Mouse (Mus musculus): Measurements from ENCODE around the gene Nfic. TPM values are rescaled to one million over a fixed set of nuclear protein-coding genes. Genes with fewer than 3 reads are reported as not detected.

Nfic gene
- 2.3 TPM for polyA plus RNA-seq (2014; fragmentation: Illumina TruSeq; extraction: RNeasy Lipid Tissue Mini Kit (QIAGEN cat#74804); ENCODE audit: low replicate concordance)

GRCm38 (mm10) chr10:81455181-81455895 is at the start of gene Nfic:
Gene Nfic (minus strand): TSS chr10:81455635.

GRCm38 (mm10) chr10:81500032-81500431 is 44.6 kb upstream of the Nfic start, which contains the start of gene S1pr4:
Gene S1pr4 (minus strand): TSS chr10:81500132.

DNA sequence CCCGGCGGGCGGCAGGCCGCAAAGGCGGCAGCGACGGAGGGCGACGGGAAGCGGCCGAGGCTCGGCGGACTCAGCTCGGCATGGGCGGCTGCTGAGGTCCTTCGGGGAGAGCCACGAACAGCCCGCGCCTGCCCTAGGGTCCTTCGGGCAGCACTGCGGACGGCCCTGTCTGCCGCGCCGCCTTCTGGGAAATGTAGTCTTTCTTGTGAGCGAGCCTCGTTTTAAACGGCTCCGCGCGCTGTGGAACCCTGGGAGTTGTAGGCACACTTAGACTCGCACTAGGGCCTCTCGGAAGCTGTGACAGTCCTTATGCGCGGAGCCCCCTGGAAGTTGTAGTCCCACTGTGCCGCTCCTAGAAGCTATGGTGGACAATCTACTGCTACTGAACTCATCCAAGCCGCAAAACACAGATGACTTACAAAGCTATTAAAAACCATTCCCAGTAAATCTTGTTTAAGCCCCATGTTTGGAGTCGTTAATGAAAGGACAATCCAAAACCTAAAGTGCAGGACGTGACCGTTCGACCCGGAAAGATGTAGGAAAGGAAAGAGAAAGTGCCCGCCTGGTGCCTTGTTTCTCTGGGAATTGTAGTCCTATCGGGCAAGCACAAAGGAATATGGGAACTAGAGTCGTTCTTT is 40.9 kb upstream of the Nfic start, which contains the start of gene Ncln:
Gene Ncln, minus strand, starts transcription at position 129 of the 638 bp plus-strand sequence.

DNA sequence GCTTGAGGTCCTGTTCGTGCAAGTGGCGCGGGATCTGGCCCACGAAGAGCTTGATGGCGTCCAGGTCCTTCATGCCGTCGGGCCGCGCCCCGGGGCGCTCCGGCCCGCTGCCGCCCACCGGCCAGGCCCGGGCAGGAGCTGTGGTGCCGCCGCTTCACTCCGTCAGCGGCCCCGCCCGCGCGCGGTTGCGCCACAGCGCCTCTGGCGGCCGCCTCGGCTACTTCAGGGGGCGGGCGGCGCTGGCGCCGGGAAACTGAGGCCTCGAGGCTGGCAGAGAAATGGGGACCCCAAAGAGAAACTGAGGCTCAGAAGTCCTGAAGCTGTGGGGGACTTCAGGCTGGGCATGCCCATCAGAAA is 27.1 kb upstream of the Nfic start, which contains the start of gene Celf5:
Gene Celf5, minus strand, starts transcription at position 177 of the 357 bp plus-strand sequence.

DNA sequence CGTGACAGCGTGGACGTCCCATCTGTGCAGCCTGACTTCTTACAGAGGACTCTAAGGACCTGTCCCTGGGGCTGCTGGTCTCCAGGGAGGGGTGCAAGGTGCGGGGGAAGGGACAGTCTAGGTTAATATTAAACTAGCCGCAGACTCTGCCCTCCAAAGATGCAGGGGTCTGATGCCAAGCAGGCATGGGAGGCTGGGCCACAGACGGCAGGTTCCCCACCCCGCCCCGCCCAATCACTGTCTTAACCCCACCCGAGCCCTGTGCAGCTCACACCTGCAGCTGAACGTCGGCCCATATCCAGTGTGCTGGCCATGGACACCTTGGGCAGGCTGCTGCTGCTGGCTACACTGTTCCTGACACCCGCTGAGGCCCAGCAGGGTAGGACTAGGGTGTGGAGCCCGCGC is 62.7 kb downstream of the Nfic start, which contains the start of gene Smim24:
Gene Smim24, plus strand, starts transcription at position 271 of the 405 bp plus-strand sequence.

DNA sequence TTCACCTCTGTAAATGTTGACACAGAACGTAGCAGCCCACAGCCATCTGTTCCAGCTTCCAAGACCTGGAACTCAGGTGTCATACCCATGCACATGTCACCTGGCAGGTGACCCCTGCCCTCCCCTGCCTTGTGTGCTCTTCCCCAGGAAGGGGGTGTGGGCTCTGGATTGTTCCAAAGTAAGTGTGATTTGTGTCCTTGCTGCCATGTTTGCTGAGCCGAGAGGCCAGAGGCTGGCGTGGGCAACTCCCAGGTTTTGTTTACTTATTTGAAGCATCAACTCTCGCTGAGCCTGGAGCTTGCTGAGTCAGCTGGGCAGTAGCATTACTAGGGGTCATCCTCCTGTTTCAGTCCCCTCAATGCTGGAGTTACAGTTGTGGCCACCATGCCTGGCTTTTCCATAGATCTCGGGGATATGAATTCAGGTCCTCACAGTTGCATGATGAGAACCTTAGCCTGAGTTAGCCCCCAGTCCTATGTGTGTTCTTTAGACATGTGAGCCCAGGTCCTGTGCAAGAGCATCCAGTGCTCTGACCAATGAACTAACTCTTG is 66.9 kb downstream of the Nfic start, which contains the start of gene Gm48552:
Gene Gm48552, plus strand, starts transcription at position 501 of the 551 bp plus-strand sequence.

DNA sequence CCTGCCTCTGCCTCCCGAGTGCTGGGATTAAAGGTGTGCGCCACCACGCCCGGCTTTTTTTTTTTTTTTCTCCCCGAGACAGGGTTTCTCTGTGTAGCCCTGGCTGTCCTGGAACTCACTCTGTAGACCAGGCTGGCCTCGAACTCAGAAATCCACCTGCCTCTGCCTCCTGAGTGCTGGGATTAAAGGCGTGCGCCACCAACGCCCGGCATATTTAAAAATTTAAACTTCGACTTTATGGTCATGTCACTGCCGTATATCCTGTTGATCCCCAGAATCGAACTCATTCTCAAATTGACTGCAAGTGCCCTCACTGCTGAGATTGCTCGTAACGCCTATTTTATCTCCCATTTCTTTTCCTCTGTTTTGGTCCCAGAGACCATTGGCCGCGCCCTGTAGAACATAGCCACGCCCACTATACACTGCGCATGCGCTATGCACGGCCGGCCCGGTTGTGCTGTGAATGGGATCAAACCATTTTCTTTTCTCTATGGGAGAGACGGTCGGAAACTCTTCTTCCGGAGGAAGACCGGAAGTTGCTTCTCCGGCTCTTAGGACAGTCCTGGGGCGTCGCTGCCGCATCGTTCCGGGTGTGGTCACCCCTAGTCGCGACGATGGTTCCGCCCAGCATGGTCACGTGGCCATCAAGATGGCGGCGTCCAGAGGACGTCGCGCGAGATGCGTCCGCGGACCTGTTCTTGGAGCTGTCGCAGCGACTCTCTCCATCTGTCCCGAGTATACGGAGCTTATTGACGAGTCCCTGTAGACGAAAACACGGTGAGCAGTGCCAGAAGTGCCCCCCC is 71.4 kb downstream of the Nfic start, which contains the start of the genes Dohh and Gm48551:
Gene Dohh, plus strand, starts transcription at position 627 of the 803 bp plus-strand sequence.
Gene Gm48551, plus strand, starts transcription at position 665 of the 803 bp plus-strand sequence.

GRCm38 (mm10) chr10:81377793-81378552 is 77.5 kb downstream of the Nfic start, which contains the start of gene Fzr1:
Gene Fzr1 (minus strand): TSS chr10:81378516.

DNA sequence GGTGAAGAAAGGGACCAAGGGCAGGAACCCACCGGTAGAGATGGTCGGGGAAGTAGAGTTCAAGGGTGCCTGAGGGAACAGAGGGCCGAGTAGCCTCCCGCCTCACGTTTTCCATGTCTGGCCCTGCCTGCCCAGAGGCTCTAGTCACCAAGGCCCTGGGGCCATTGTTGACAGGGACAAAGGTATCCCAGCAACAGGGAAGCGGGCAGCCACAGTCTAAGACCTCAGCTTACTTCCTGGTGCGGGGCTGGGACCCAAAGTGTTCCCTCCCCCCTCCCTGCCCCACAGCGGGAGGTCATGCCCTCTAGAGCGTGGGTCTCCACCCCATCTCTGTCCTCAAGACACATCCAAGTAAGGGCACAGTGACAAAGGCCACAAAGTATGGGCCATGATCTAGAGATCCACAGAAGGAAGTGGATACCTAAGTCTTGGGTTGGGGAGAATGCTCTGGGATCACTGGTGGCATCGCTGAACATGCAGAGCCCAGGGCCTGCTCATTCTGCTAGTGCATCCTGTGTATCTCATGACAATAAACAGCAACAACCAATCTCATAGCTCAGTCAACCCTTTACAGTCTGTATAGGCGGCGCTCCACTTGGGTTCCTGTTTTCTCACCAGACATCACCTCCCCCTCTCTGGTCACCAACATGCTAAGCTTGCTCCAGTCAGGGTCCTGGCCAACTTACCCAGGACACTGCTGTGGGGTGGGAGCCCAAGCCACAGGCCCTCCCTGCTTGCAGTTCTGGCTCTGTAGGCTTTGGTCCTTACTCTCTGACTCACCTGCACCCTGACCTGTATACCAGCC is 89.6 kb downstream of the Nfic start, which contains the start of gene 4930404N11Rik:
Gene 4930404N11Rik, minus strand, starts transcription at position 145 of the 805 bp plus-strand sequence.

GRCm38 (mm10) chr10:81356991-81357844 is 98.2 kb downstream of the Nfic start, which contains the start of gene Mfsd12:
Gene Mfsd12 (plus strand): TSS chr10:81357491.

DNA sequence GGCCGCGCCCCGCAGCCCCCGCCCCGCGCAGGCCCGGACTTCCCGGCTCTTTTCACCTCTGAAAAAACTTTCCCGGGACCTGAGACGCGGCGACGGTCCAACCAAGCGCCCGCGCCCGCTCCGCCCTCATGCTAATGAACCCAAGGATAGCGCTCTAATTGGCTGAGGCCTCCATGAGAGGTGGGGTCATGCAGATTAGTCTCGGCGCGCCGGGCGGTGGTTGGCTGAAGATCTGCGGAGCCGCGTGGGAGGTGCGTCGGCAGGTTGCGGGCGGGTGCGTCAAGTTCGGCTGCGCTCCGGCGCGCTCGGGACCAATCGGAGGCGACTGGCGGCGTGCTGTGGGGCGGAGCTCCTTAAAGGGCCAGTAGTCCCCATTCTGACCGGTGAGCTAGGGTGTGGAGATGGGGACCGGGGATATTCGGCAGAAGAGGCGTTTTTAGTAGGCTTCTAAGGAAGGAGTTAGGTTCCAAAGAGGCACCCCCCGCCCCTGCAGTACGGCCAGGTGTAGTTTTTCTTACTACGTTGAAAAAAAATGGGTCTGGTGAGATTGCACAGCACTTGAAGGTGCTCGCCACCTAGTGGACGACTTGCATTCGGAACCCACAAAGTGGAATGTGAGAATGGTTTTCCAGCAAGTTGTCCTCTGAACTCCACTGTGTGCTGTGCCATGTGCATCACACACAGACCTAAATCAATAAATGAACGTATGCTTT is 104.9 kb downstream of the Nfic start, which contains the start of gene Hmg20b:
Gene Hmg20b, minus strand, starts transcription at position 130 of the 713 bp plus-strand sequence.

Other genes starting within 250 kb of the Nfic start
- gene Atcay, start 224.8 kb downstream of the Nfic start, polyA plus RNA-seq (2014; fragmentation: Illumina TruSeq; extraction: RNeasy Lipid Tissue Mini Kit (QIAGEN cat#74804); ENCODE audit: low replicate concordance) = not detected
- 0.41 TPM for gene Zfr2, start 222.5 kb downstream of the Nfic start, polyA plus RNA-seq (2014; fragmentation: Illumina TruSeq; extraction: RNeasy Lipid Tissue Mini Kit (QIAGEN cat#74804); ENCODE audit: low replicate concordance)
- gene Matk, start 202.7 kb downstream of the Nfic start, polyA plus RNA-seq (2014; fragmentation: Illumina TruSeq; extraction: RNeasy Lipid Tissue Mini Kit (QIAGEN cat#74804); ENCODE audit: low replicate concordance) = not detected
- gene Mrpl54, start 188.7 kb downstream of the Nfic start, polyA plus RNA-seq (2014; fragmentation: Illumina TruSeq; extraction: RNeasy Lipid Tissue Mini Kit (QIAGEN cat#74804); ENCODE audit: low replicate concordance) = 0.89 TPM
- gene Apba3, start 188.7 kb downstream of the Nfic start, polyA plus RNA-seq (2014; fragmentation: Illumina TruSeq; extraction: RNeasy Lipid Tissue Mini Kit (QIAGEN cat#74804); ENCODE audit: low replicate concordance) = not detected
- gene Tjp3, start 164.1 kb downstream of the Nfic start, polyA plus RNA-seq (2014; fragmentation: Illumina TruSeq; extraction: RNeasy Lipid Tissue Mini Kit (QIAGEN cat#74804); ENCODE audit: low replicate concordance) = 1.3 TPM
- 1.4 TPM for gene Pip5k1c, start 162.7 kb downstream of the Nfic start, polyA plus RNA-seq (2014; fragmentation: Illumina TruSeq; extraction: RNeasy Lipid Tissue Mini Kit (QIAGEN cat#74804); ENCODE audit: low replicate concordance)
- gene Cactin, start 134.5 kb downstream of the Nfic start, polyA plus RNA-seq (2014; fragmentation: Illumina TruSeq; extraction: RNeasy Lipid Tissue Mini Kit (QIAGEN cat#74804); ENCODE audit: low replicate concordance) = not detected
- gene Tbxa2r, start 126.9 kb downstream of the Nfic start, polyA plus RNA-seq (2014; fragmentation: Illumina TruSeq; extraction: RNeasy Lipid Tissue Mini Kit (QIAGEN cat#74804); ENCODE audit: low replicate concordance) = not detected
- not detected for gene Gipc3, start 112.4 kb downstream of the Nfic start, polyA plus RNA-seq (2014; fragmentation: Illumina TruSeq; extraction: RNeasy Lipid Tissue Mini Kit (QIAGEN cat#74804); ENCODE audit: low replicate concordance)
- gene Hmg20b, start 105.2 kb downstream of the Nfic start, polyA plus RNA-seq (2014; fragmentation: Illumina TruSeq; extraction: RNeasy Lipid Tissue Mini Kit (QIAGEN cat#74804); ENCODE audit: low replicate concordance) = 7.1 TPM
- not detected for gene Mfsd12, start 98.1 kb downstream of the Nfic start, polyA plus RNA-seq (2014; fragmentation: Illumina TruSeq; extraction: RNeasy Lipid Tissue Mini Kit (QIAGEN cat#74804); ENCODE audit: low replicate concordance)
- gene 4930404N11Rik, start 89.8 kb downstream of the Nfic start, polyA plus RNA-seq (2014; fragmentation: Illumina TruSeq; extraction: RNeasy Lipid Tissue Mini Kit (QIAGEN cat#74804); ENCODE audit: low replicate concordance) = not detected
- 0.15 TPM for gene Fzr1, start 77.1 kb downstream of the Nfic start, polyA plus RNA-seq (2014; fragmentation: Illumina TruSeq; extraction: RNeasy Lipid Tissue Mini Kit (QIAGEN cat#74804); ENCODE audit: low replicate concordance)
- not detected for gene Dohh, start 71.2 kb downstream of the Nfic start, polyA plus RNA-seq (2014; fragmentation: Illumina TruSeq; extraction: RNeasy Lipid Tissue Mini Kit (QIAGEN cat#74804); ENCODE audit: low replicate concordance)
- gene Gm48551, start 71.2 kb downstream of the Nfic start, polyA plus RNA-seq (2014; fragmentation: Illumina TruSeq; extraction: RNeasy Lipid Tissue Mini Kit (QIAGEN cat#74804); ENCODE audit: low replicate concordance) = 0.56 TPM
- gene Gm48552, start 66.6 kb downstream of the Nfic start, polyA plus RNA-seq (2014; fragmentation: Illumina TruSeq; extraction: RNeasy Lipid Tissue Mini Kit (QIAGEN cat#74804); ENCODE audit: low replicate concordance) = not detected
- 129 TPM for gene Smim24, start 62.6 kb downstream of the Nfic start, polyA plus RNA-seq (2014; fragmentation: Illumina TruSeq; extraction: RNeasy Lipid Tissue Mini Kit (QIAGEN cat#74804); ENCODE audit: low replicate concordance)
- gene Celf5, start 27.1 kb upstream of the Nfic start, polyA plus RNA-seq (2014; fragmentation: Illumina TruSeq; extraction: RNeasy Lipid Tissue Mini Kit (QIAGEN cat#74804); ENCODE audit: low replicate concordance) = 1.8 TPM
- gene Ncln, start 40.8 kb upstream of the Nfic start, polyA plus RNA-seq (2014; fragmentation: Illumina TruSeq; extraction: RNeasy Lipid Tissue Mini Kit (QIAGEN cat#74804); ENCODE audit: low replicate concordance) = not detected
- not detected for gene S1pr4, start 44.5 kb upstream of the Nfic start, polyA plus RNA-seq (2014; fragmentation: Illumina TruSeq; extraction: RNeasy Lipid Tissue Mini Kit (QIAGEN cat#74804); ENCODE audit: low replicate concordance)
- gene Gna15, start 68.6 kb upstream of the Nfic start, polyA plus RNA-seq (2014; fragmentation: Illumina TruSeq; extraction: RNeasy Lipid Tissue Mini Kit (QIAGEN cat#74804); ENCODE audit: low replicate concordance) = not detected
- 7.6 TPM for gene Gna11, start 89.6 kb upstream of the Nfic start, polyA plus RNA-seq (2014; fragmentation: Illumina TruSeq; extraction: RNeasy Lipid Tissue Mini Kit (QIAGEN cat#74804); ENCODE audit: low replicate concordance)
- gene Aes, start 103.9 kb upstream of the Nfic start, polyA plus RNA-seq (2014; fragmentation: Illumina TruSeq; extraction: RNeasy Lipid Tissue Mini Kit (QIAGEN cat#74804); ENCODE audit: low replicate concordance) = 7.5 TPM
- gene Tle2, start 118.9 kb upstream of the Nfic start, polyA plus RNA-seq (2014; fragmentation: Illumina TruSeq; extraction: RNeasy Lipid Tissue Mini Kit (QIAGEN cat#74804); ENCODE audit: low replicate concordance) = 1.5 TPM
- not detected for gene Tle6, start 145.4 kb upstream of the Nfic start, polyA plus RNA-seq (2014; fragmentation: Illumina TruSeq; extraction: RNeasy Lipid Tissue Mini Kit (QIAGEN cat#74804); ENCODE audit: low replicate concordance)
- gene BC025920, start 150.6 kb upstream of the Nfic start, polyA plus RNA-seq (2014; fragmentation: Illumina TruSeq; extraction: RNeasy Lipid Tissue Mini Kit (QIAGEN cat#74804); ENCODE audit: low replicate concordance) = 2.2 TPM
- not detected for gene Sirt6, start 172.2 kb upstream of the Nfic start, polyA plus RNA-seq (2014; fragmentation: Illumina TruSeq; extraction: RNeasy Lipid Tissue Mini Kit (QIAGEN cat#74804); ENCODE audit: low replicate concordance)
- gene Ankrd24, start 172.9 kb upstream of the Nfic start, polyA plus RNA-seq (2014; fragmentation: Illumina TruSeq; extraction: RNeasy Lipid Tissue Mini Kit (QIAGEN cat#74804); ENCODE audit: low replicate concordance) = 0.97 TPM
- 12.8 TPM for gene Gm10778, start 193.4 kb upstream of the Nfic start, polyA plus RNA-seq (2014; fragmentation: Illumina TruSeq; extraction: RNeasy Lipid Tissue Mini Kit (QIAGEN cat#74804); ENCODE audit: low replicate concordance)
- gene Zfp433, start 249.2 kb upstream of the Nfic start, polyA plus RNA-seq (2014; fragmentation: Illumina TruSeq; extraction: RNeasy Lipid Tissue Mini Kit (QIAGEN cat#74804); ENCODE audit: low replicate concordance) = 30.6 TPM

Data from small intestine, adult 10 weeks (tissue).